Mouse (Mus musculus): ENCODE measurements at regions not wholly inside any gene's neighbourhood (a gene's known extent, or its start where the extent isn't known, plus 50 kb on each side); places are given as distances from the start of the nearest gene placed in this dataset.
"Not testable (repeated sequence)": the region's sequence is repeated elsewhere in the genome, so short reads cannot be mapped to it uniquely, and the experiment has no call there.

DNA sequence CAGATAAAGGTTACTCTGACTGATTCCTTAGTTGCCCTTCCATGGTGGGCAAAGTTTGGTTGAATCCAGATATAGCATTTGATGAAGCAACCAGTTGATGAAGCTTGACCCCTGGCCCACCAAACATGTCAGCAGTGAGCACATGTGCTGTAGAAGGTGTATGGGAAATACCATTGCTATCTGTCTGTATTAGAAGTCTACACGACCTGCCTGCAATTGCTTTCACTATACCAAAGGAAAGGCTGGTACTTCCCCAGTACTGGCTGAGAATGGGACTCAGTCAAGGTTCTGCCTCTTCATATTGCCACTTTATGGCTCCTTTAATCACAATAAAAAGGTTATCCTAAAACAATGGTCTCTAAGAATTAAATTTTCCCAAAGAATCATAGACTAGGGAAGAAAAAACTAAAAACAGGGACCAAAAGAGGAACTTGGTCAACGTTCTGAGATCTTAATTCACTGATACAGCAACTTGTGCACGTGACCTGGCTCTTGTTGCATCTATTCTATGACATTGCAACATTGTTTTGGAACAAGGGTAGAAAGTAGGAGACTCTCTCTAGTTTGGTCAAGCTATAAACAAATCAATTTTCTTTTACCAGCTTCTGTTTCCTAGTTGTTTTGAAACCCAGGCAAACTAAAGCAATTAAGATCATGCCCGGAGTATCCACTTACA is 284.0 kb downstream of the Rapgef2 start:
- no peak for DNase-seq (ENCODE audit: low spot score in 2 of 2)

DNA sequence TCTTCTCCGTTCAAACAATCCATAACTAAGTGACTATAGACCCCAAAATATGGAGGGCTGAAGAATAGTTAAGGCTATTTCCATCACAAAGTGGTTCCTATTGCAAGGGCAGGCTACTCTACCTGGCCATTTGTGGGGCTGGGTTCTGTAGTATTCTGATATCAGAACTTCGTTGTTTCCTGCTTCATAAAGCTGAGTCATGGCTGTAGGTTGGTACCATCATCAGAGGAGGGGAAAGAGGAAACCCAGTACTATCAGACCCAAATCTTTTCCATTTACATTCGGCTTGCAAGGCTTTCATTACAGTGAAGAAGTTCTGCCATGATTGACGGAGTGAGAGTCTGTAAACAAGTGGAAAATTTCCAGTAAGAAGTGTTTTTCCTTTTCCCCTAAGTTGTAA is 284.6 kb downstream of the Rapgef2 start:
- DNase-seq (ENCODE audit: low spot score in 2 of 2) = no peak

DNA sequence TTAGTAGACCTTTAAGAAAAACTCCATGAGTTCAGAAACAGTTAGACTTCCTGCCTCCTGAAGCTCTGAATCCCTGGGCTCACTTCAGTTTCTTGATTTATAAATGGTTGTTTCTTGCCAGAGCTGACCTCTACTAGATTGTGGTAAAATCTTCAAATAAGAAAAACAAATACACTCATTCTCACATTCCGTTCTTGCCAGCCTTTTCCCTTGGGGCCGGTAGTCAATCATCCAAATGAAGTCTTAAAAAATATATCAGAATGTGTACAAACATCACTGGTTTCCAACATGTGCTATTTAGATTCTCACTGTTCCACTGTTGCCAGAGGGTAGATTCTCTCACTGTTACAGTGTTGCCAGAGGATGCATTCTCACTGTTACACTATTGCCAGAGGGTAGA is 286.0 kb downstream of the Rapgef2 start:
- no peak for DNase-seq (ENCODE audit: low spot score in 2 of 2)

DNA sequence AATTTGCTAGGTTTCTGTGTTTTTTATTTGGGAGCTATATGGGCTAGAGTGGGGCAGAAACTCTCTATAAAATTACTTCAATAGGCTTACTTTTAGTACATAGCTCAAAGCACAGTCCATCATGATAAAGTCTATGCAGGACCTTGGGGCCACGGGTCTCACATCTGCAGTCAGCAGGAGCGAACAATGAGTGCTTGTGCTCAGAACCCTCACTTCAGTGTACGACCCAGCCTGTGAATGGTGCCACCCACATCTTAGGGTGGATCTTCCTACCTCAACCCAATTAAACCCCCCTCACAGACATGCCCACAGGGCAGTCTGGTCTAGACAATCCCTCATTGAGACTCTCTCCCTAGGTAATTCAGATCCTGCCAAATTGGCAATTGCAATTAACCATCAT is 286.5 kb downstream of the Rapgef2 start:
- DNase-seq (ENCODE audit: low spot score in 2 of 2) = no peak

DNA sequence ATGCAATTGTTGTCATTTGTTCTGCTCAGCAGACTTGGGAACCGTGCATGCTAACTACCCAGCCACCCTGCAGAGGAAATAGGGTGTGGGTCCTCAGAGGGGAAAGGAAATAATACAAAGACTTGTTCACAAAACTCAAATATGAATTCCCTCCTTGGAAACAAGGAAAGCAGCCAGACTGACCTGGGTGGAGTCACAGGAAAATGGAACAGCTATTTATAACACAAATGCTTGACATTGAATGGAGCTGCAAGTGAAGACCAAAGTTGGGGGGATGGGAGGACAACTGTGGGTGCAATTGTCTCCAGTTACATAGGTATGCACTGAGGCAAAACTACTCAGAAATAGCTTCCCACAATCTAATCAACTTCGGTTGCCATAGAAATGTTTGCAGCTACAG is 298.2 kb downstream of the Rapgef2 start:
- no peak for DNase-seq (ENCODE audit: low spot score in 2 of 2)

DNA sequence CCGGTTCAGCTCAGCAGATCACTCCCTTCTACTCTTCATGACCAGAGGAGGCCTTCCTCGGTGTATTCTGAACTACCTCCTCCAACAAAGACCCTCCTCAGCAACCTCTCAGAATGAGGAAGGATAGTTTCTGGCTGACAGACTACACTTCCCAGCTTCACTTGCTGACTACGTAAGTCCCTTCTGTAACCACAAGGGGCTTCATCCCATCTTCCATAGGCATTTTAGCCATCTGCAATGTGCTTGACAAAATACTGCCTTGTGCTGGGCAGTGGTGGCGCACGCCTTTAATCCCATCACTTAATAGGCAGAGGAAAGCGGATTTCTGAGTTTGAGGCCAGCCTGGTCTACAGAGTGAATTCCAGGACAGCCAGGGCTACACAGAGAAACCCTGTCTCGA is 299.6 kb downstream of the Rapgef2 start:
- DNase-seq (ENCODE audit: low spot score in 2 of 2) = no peak

DNA sequence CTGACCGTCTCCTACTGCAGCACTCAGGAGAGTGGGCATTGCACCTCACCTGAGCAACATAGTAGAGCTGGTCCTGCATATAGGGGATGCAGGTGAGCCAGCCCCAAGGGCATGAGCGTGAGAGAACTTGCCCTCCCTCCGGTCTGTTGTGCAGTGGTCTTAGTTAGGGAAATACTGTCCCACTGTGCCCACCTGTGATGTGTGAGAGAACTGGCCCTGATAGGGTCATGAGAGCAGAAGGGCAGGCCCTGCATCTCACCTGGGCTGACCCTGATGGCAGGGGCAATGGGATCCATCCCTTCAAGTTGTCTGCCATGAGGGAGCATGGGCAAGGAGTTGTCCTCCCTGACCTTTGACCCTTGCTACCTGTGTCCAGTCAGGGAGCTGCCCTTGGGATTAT is 305.3 kb downstream of the Rapgef2 start:
- DNase-seq (ENCODE audit: low spot score in 2 of 2) = no peak

DNA sequence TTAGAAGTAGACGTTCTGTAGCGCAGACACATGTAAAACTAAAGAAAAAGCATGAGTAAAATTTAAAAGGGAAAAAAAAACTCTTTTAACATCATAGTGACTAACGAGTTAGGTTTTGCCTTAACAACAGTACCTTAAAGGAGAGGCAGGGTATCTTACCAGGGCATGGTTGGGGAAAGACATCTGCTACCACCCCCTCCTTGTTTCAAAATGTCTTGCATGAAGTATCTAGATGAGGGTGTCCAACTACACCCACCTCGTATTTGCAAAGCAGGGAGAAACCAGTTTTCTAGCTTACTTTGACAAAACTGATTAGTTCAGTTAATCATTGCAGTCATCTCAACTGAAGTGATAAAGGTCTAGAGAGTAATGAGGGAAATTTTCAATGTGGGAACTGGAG is 307.5 kb downstream of the Rapgef2 start:
- DNase-seq (ENCODE audit: low spot score in 2 of 2) = no peak

DNA sequence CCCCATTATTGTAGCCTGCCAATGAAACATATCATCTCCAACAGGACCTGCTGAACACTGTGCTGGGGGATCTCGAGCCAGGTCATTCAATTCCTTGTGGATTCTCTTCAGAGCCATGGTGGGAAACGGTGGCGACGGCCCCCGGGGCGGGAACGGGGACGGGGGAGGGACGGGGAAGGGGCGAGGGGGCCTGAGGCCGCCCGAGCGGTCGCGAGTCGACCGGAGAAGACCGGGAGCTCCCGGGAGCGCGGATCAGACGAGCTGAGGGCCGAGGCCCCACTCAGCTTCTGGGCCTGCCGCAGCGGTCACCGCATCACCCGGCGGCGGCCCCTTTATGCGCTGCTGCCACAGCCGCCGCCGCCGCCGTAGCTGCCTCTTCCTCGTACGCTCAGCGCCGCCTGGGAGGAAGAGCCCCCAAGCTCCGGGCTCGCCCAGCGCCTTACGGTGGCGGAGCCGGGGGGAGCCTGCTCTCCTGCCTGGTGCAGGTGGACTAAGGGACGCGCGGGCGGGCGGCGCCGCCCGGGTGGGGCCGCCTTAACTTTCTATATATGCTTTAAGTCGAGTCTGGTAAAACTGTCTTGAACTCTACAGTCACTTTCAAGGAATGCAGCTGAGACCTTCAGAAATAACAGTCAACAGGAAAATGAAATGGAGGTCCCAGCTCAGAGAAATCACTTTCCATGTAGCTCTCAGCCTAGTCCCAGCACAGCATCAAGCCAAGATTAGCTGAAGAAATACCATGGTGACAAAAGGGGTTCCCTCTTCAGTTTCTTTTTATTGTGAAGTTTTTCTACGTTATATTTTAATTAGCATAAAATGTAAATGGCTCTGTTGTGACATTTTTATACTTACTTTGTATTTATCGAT is 319.4 kb downstream of the Rapgef2 start:
- DNase-seq (ENCODE audit: low spot score in 2 of 2) = not testable (repeated sequence)

DNA sequence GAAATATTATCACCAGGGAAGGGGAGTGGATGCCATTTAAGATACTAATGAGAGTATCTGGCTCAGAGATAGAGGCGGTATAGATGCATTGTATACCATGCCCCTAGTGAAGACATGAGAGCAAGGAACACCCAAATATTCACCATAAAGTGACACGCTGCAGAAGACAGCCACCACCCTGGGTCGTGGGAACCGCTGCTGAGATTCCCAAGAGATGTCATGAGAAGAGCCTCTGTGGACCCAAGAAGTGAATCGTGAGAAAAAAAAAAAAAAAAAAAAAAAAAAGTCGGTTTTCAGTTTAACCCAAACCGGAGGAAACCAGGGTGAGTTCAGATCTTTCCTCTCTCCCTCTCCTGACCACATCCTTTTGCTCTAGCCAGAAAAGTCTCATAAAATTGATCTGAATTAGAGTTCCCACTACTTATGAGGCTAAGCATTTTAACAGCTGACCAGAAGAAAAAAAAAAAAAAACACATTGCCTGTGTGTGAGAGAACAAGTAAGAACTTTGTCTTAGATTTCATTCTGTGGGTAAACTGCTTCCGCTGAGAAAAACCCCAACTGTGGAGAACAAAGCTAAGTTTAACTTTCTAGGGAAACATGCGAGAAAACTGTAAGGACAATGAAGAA is 322.0 kb downstream of the Rapgef2 start:
- DNase-seq (ENCODE audit: low spot score in 2 of 2) = no peak

DNA sequence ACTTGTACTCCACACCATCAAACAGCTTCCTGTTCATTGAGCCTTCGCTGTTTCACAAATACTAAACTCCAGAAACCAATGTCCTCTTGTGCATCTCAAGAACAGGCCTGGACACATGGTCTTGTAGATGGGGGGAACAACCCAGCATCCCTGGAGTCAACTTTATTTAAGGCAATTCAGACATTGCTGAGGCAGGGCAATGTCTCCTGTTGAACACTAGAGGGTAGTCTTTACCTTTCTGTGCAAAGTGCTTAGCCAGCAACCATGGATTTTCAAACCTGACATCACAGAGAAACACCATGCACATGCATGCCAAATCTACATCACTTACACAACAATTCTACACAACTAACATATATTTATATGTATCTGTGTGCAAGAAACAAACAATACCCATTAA is 327.5 kb downstream of the Rapgef2 start:
- DNase-seq (ENCODE audit: low spot score in 2 of 2) = peak in 1 of 2 experiments; percentile 62

DNA sequence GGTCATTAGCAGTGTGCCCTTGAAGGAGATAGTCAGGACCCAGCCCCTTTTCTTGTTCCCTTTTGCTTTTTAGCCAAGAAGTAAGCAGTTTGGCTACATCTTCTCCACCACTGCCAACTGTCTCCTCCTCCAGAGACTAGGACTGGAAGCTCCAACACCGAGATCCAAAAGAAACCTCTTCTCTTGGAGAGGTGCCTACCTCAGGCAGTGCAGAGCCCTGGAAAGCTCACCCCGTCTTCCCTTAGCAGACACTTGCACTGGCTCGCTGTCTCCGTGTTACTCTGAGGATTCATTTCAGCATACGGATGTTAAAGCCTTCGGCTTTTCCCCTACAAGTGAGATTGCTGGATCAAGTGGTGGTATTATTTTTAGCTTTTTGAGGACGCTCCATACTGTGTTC is 331.0 kb downstream of the Rapgef2 start:
- DNase-seq (ENCODE audit: low spot score in 2 of 2) = no peak

DNA sequence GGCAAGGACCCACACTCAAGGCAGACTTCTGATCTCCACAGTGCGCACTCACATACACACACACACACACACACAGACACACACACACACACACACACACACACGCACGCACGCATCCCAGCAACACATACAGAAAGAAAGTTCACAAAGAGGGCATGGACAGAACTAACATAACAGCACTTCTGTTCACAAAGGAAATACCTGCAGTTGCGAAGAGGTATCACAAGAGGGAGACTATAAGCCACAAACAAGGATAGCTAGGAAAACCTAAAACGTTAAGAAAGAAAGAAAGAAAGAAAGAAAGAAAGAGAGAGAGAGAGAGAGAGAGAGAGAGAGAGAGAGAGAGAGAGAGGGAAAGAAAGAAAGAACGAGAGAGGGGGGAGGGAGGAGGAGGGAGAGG is 336.9 kb downstream of the Rapgef2 start:
- DNase-seq (ENCODE audit: low spot score in 2 of 2) = not testable (repeated sequence)

DNA sequence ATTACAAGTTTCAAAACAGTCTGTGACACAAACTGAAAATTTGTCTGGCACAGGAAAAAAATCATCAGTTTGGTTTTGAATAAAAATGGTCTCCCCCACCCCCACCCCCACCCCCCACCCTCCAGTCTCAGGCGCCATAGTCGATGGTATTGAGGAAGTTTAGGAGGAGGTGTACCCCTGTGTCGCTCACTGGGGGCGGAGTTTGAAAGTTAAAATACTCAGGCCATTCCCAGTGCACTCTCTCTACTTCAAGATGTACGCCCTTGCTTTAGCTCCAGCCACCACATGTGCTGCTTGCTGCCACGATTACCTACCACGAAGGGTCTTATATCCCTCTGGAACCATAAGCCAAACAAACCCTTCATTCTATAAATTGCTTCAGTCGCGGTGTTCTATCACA is 337.6 kb downstream of the Rapgef2 start:
- no peak for DNase-seq (ENCODE audit: low spot score in 2 of 2)

DNA sequence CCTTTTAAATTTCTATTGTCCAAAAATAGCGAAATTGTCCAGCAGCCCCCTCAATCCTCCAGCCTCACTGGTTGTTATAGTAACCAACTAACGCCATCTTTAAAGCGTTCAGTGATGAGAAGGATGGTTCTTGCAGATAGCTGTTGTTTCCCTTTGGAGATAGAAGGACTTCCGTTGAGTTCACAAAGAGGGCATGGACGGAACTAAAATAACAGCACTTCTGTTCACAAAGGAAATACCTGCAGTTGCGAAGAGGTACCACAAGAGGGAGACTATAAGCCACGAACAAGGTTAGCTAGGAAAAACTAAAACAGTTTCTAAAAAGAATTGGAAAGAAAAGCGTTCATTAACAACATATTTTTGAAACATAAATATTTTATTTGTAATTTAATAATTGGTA is 338.1 kb downstream of the Rapgef2 start:
- DNase-seq (ENCODE audit: low spot score in 2 of 2) = peak; percentile 43 to 64

DNA sequence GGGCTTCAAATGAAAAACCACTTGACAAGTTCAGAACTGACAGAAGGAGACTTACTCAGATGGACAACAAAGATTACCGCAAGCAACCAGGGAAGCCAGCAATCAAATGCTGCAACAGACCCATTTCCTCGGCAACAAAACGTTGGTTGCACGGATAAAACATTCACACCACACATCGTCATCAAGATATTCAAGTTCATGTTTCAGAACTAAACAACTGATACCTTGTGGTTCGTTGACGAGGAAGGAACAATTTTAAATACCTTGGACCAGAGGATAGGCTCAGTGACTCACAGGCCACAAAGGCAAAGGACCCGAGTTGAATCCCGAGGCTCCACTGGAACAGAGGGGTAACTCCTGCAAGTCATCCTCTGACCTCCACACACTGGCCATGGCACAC is 339.1 kb downstream of the Rapgef2 start:
- no peak for DNase-seq (ENCODE audit: low spot score in 2 of 2)

DNA sequence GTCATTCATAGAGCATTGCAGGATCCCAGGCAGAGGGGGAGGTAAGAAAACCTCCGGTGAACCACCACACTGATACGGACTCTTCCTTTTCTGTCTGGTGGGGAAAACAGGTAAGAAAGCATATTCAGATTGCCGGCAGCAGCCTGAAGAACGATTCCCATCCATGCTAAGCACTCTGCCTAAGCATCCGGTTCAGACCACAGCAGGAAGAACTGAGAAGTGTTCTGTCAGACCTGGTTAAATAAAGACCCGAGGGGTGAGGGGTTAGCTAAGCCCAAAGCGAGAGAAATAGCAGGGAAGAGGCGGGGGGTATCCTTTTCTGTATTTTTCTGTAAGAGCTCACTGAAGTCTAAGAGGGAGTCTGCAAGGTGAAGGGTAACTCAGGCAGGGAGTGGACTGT is 342.1 kb downstream of the Rapgef2 start:
- DNase-seq (ENCODE audit: low spot score in 2 of 2) = no peak

DNA sequence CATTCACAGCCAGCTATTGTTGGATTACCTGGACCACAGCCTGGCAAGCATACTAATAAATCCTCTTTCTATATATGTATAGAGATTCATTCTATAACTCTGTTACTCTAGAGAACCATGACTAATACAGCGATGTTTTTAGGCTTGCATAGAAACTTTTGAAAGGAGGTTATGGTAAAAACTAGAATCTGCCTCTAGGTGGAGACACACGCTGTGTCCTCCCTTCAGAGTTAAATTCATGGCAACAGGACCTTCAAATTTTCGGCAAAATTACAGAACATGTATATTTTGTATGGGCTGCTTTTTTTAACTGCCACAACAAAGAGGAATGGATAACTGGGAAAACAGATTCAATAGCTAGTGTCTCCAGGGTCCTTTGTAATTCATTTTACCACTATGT is 353.3 kb downstream of the Rapgef2 start:
- no peak for DNase-seq (ENCODE audit: low spot score in 2 of 2)

DNA sequence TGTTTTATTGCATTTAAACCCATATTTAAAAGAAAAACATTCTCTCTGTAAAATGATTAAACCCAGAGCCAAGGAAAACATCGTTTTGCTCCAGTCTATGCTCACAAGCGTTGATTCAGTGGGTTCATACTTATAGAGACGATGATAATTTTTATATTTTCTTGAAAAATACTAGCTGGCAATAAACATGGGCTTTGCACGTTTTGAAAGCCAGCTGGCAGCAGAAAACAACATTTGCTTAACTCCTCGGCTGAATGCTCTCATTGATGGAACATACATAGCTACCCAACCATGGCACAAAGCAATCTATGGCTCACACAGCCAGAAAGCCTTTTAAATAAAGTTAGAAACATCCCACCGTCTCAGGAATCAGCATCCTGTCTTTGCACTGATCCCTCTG is 366.5 kb downstream of the Rapgef2 start:
- DNase-seq (ENCODE audit: low spot score in 2 of 2) = no peak

DNA sequence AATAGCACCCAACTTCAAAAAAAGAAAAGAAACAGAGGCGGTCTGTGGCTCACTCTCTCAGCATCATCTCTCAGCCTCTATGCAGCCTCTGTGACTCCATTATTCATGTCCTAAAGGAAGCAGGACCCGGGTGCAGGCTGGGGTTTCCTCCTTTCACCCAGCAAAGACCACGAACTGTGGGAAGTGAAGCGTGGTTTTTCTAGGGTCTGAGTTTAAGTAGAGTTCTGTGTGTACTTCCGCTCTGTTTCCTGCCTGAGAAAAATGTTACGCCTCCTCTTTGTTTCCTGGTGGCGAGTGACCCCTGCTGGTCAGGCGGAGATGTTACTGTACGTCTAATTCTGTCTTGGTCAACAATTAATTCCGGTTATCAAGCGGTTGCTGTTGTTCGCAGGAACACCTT is 366.9 kb downstream of the Rapgef2 start:
- DNase-seq (ENCODE audit: low spot score in 2 of 2) = peak; percentile 57 to 71

DNA sequence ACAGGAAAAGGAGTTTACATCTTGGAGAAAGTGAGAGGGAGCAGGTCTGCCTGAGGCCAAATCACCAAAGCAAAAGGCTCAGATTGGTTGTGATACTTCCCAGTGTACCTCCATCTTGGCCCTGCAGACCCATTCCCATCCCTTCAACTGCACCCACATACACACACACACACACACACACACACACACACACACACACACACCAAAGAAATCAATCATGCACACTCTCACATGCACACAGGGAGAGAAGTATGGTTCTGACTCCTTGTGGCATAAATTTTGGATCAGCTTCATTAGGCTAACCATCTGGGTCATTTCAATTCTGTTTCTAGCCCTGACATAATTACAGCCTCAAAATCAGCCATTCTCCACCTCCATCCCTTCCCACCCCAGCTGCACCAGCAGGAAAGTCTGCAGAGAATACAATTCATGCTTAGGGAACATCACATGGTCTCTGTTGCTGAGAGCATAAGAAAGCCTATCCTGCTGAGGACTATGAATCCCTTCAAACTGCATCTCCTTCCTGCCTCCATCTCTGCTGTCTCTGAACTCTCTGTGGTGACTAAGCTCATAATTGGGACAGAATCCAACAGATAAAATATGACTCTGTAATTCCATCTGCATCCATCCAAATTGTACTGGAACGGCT is 378.0 kb downstream of the Rapgef2 start:
- peak; percentile 19 to 55 for DNase-seq (ENCODE audit: low spot score in 2 of 2)

DNA sequence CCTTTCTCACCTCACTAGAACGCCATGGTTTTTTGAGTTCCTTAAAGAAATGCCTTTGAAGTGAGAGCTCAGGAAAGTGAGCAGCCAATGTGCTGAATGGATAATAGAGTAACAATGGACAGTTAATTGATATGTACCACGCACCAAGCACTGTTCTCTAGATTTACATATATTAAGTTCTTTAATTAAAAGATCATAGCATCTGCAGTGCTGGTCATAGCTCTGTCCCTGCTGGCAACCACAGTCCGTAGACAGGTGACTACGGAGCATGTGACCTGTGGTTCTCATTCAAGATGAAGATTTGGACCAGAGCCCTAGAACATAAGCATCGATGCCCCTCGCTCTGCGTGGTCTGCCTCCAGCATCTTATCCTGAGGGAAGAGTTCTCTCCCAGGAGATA is 378.5 kb downstream of the Rapgef2 start:
- DNase-seq (ENCODE audit: low spot score in 2 of 2) = no peak
